Mouse (Mus musculus) hindbrain, embryonic 15.5 days (tissue): Measurements from ENCODE around the gene Zdhhc5. TPM values are rescaled to one million over a fixed set of nuclear protein-coding genes. Genes with fewer than 3 reads are reported as not detected.
A peak's percentile ranks its signal among the peaks of the same experiment; 100 is the strongest.

ENCODE experiments used
- ATAC-seq: fragments of 200-750 bp; cut with Nextera tagmentation; 2 replicates; pipeline ENCODE4 v1.8.0; 2017; ENCODE audit warnings: low read depth, moderate number of reproducible peaks, moderate TSS enrichment; ENCODE audit not compliant: low FRiP score
- H3K27ac ChIP-seq: fragments of 300-500 bp; sonication (generic); replicated peaks from 2 replicates; pipeline ENCODE4 v1.5.1; 2015; ENCODE audit warnings: mild to moderate bottlenecking, inconsistent platforms
- H3K27me3 ChIP-seq: fragments of 300-500 bp; sonication (generic); 2 replicates; pipeline ENCODE4 v1.6.1; 2015; ENCODE audit warnings: control low read depth, inconsistent platforms
- H3K36me3 ChIP-seq: fragments of 300-500 bp; sonication (generic); 2 replicates; pipeline ENCODE4 v1.6.1; 2015; ENCODE audit warnings: control low read depth, inconsistent platforms
- H3K4me1 ChIP-seq: fragments of 300-500 bp; sonication (generic); replicated peaks from 2 replicates; pipeline ENCODE4 v1.6.1; 2015; ENCODE audit warnings: control low read depth, inconsistent platforms
- H3K4me2 ChIP-seq: fragments of 300-500 bp; sonication (generic); 2 replicates; pipeline ENCODE4 v1.6.1; 2015; ENCODE audit warnings: moderate library complexity, mild to moderate bottlenecking, inconsistent platforms
- H3K4me3 ChIP-seq: fragments of 300-500 bp; sonication (generic); 2 replicates; pipeline ENCODE4 v1.5.1; 2015; ENCODE audit warnings: mild to moderate bottlenecking, inconsistent platforms
- H3K9ac ChIP-seq: fragments of 300-500 bp; sonication (generic); 2 replicates; pipeline ENCODE4 v1.6.1; 2015; ENCODE audit warnings: inconsistent platforms
- H3K9me3 ChIP-seq: fragments of 300-500 bp; sonication (generic); 2 replicates; pipeline ENCODE4 v1.6.1; 2016; ENCODE audit warnings: control low read depth, inconsistent platforms
- WGBS: fragments of 180-500 bp; shearing (Covaris S2); methylation state at CpG from one replicate; pipeline ENCODE4 v1.1.7; 2015; 5-methylcytosine and 5-hydroxymethylcytosine counted together
- polyA plus RNA-seq: library from polyadenylated mRNA; unstranded; fragments of >200 nt; fragmentation: Nextera tagmentation; extraction: Ambion mirVana; gene quantifications from 2 replicates; pipeline ENCODE4 v1.2.1, GENCODE M21; 2015

Zdhhc5 gene
- polyA plus RNA-seq: 18.3 and 19.0 TPM in 2 replicates

GRCm38 (mm10) chr2:84714811-84715561 lies at the start of gene Zdhhc5:
Gene Zdhhc5 (minus strand): TSS chr2:84715180.
- Histone ChIP-seq H3K27ac (peak within 1 kb of the TSS; percentile 94), H3K36me3 (peaks cover 10% of the 10 kb centered on the region), H3K9ac (peak within 1 kb of the TSS; percentile 97), H3K4me1 (peaks cover 27% of the 10 kb centered on the region), H3K4me3 (peak within 1 kb of the TSS; percentile 93), H3K27me3 (no peaks in the 10 kb centered on the region), H3K4me2 (peak within 1 kb of the TSS; percentile 96), H3K9me3 (no peaks in the 10 kb centered on the region)
- WGBS: under 1% methylated on average over 100 of the region's 107 CpGs
- ATAC-seq: peak; percentile 96

- ATAC-seq: no peak
Measured at GRCm38 (mm10) chr2:84762818-84763217, 47.8 kb upstream of the Zdhhc5 start.

GRCm38 (mm10) chr2:84762295-84762694 lies 47.3 kb upstream of the Zdhhc5 start:
- H3K36me3 ChIP-seq: no peaks in the 10 kb centered on the region
- no peaks in the 10 kb centered on the region for H3K27me3 ChIP-seq
- no peaks in the 10 kb centered on the region for H3K4me1 ChIP-seq
- H3K9ac ChIP-seq: no peak overlapping the region
- WGBS: 45% methylated on average over 4 of the region's 4 CpGs
- H3K9me3 ChIP-seq: no peaks in the 10 kb centered on the region
- no peak overlapping the region for H3K4me3 ChIP-seq
- ATAC-seq: no peak
- no peak overlapping the region for H3K27ac ChIP-seq
- no peak overlapping the region for H3K4me2 ChIP-seq

More at GRCm38 (mm10) chr2:84762818-84763217, 47.8 kb upstream of the Zdhhc5 start:
- Histone ChIP-seq H3K9ac (no peak overlapping the region), H3K27ac (no peak overlapping the region), H3K9me3 (no peaks in the 10 kb centered on the region), H3K4me1 (no peaks in the 10 kb centered on the region), H3K36me3 (no peaks in the 10 kb centered on the region), H3K27me3 (no peaks in the 10 kb centered on the region), H3K4me2 (no peak overlapping the region), H3K4me3 (no peak overlapping the region)
- WGBS: 89% methylated on average over 1 of the region's 1 CpGs

GRCm38 (mm10) chr2:84761840-84762239 lies 46.9 kb upstream of the Zdhhc5 start:
- no peak overlapping the region for H3K9ac ChIP-seq
- no peaks in the 10 kb centered on the region for H3K36me3 ChIP-seq
- no peaks in the 10 kb centered on the region for H3K4me1 ChIP-seq
- H3K27ac ChIP-seq: no peak overlapping the region
- no peak for ATAC-seq
- H3K9me3 ChIP-seq: no peaks in the 10 kb centered on the region
- H3K4me2 ChIP-seq: no peak overlapping the region
- 93% methylated on average over 1 of the region's 1 CpGs for WGBS
- H3K4me3 ChIP-seq: no peak overlapping the region
- no peaks in the 10 kb centered on the region for H3K27me3 ChIP-seq

GRCm38 (mm10) chr2:84761309-84761708 lies 46.3 kb upstream of the Zdhhc5 start:
- H3K36me3 ChIP-seq: no peaks in the 10 kb centered on the region
- H3K27me3 ChIP-seq: no peaks in the 10 kb centered on the region
- H3K9ac ChIP-seq: no peak overlapping the region
- 91% methylated on average over 3 of the region's 3 CpGs for WGBS
- no peak overlapping the region for H3K4me2 ChIP-seq
- no peak overlapping the region for H3K4me3 ChIP-seq
- no peaks in the 10 kb centered on the region for H3K9me3 ChIP-seq
- no peaks in the 10 kb centered on the region for H3K4me1 ChIP-seq
- H3K27ac ChIP-seq: no peak overlapping the region
- no peak for ATAC-seq

GRCm38 (mm10) chr2:84760777-84761176 lies 45.8 kb upstream of the Zdhhc5 start:
- Histone ChIP-seq H3K36me3 (no peaks in the 10 kb centered on the region), H3K27me3 (no peaks in the 10 kb centered on the region), H3K9me3 (no peaks in the 10 kb centered on the region), H3K4me2 (no peak overlapping the region), H3K27ac (no peak overlapping the region), H3K9ac (no peak overlapping the region), H3K4me1 (no peaks in the 10 kb centered on the region), H3K4me3 (no peak overlapping the region)
- 73% methylated on average over 8 of the region's 8 CpGs for WGBS
- ATAC-seq: no peak

GRCm38 (mm10) chr2:84758542-84759127 lies 43.7 kb upstream of the Zdhhc5 start:
- no peaks in the 10 kb centered on the region for H3K4me1 ChIP-seq
- H3K4me2 ChIP-seq: no peak overlapping the region
- H3K27me3 ChIP-seq: no peaks in the 10 kb centered on the region
- 2% methylated on average over 2 of the region's 2 CpGs for WGBS
- no peak overlapping the region for H3K9ac ChIP-seq
- no peak overlapping the region for H3K27ac ChIP-seq
- H3K4me3 ChIP-seq: no peak overlapping the region
- H3K9me3 ChIP-seq: no peaks in the 10 kb centered on the region
- H3K36me3 ChIP-seq: no peaks in the 10 kb centered on the region
- no peak for ATAC-seq

GRCm38 (mm10) chr2:84757026-84757682 lies 42.2 kb upstream of the Zdhhc5 start:
- H3K4me2 ChIP-seq: no peak overlapping the region
- H3K9me3 ChIP-seq: no peaks in the 10 kb centered on the region
- H3K27ac ChIP-seq: no peak overlapping the region
- H3K9ac ChIP-seq: no peak overlapping the region
- H3K4me1 ChIP-seq: no peaks in the 10 kb centered on the region
- no peaks in the 10 kb centered on the region for H3K27me3 ChIP-seq
- H3K36me3 ChIP-seq: no peaks in the 10 kb centered on the region
- ATAC-seq: no peak
- 61% methylated on average over 7 of the region's 7 CpGs for WGBS
- H3K4me3 ChIP-seq: no peak overlapping the region

GRCm38 (mm10) chr2:84756245-84756644 lies 41.3 kb upstream of the Zdhhc5 start:
- no peaks in the 10 kb centered on the region for H3K4me1 ChIP-seq
- no peaks in the 10 kb centered on the region for H3K27me3 ChIP-seq
- WGBS: 84% methylated on average over 5 of the region's 5 CpGs
- H3K27ac ChIP-seq: no peak overlapping the region
- H3K36me3 ChIP-seq: no peaks in the 10 kb centered on the region
- H3K4me2 ChIP-seq: no peak overlapping the region
- ATAC-seq: no peak
- no peak overlapping the region for H3K9ac ChIP-seq
- no peak overlapping the region for H3K4me3 ChIP-seq
- H3K9me3 ChIP-seq: no peaks in the 10 kb centered on the region

GRCm38 (mm10) chr2:84750115-84750514 lies 35.1 kb upstream of the Zdhhc5 start:
- no peaks in the 10 kb centered on the region for H3K27me3 ChIP-seq
- H3K9ac ChIP-seq: no peak overlapping the region
- ATAC-seq: no peak
- H3K36me3 ChIP-seq: no peaks in the 10 kb centered on the region
- no peaks in the 10 kb centered on the region for H3K4me1 ChIP-seq
- H3K9me3 ChIP-seq: no peaks in the 10 kb centered on the region
- H3K27ac ChIP-seq: no peak overlapping the region
- 58% methylated on average over 6 of the region's 6 CpGs for WGBS
- no peak overlapping the region for H3K4me3 ChIP-seq
- no peak overlapping the region for H3K4me2 ChIP-seq

GRCm38 (mm10) chr2:84744126-84744525 lies 29.1 kb upstream of the Zdhhc5 start:
- Histone ChIP-seq H3K27me3 (no peaks in the 10 kb centered on the region), H3K4me2 (peak overlapping the region; percentile 83), H3K27ac (peak overlapping the region; percentile 97), H3K4me3 (peak overlapping the region; percentile 67), H3K4me1 (peaks cover 40% of the 10 kb centered on the region), H3K9me3 (no peaks in the 10 kb centered on the region), H3K9ac (peak overlapping the region; percentile 33), H3K36me3 (no peaks in the 10 kb centered on the region)
- ATAC-seq: peak; percentile 4; the same call in 1 of the 2 replicates
- WGBS: 2% methylated on average over 10 of the region's 10 CpGs

GRCm38 (mm10) chr2:84743561-84743960 lies 28.6 kb upstream of the Zdhhc5 start, which contains the start of gene Gm19426:
Gene Gm19426 (minus strand): TSS chr2:84743655.
- Histone ChIP-seq H3K9me3 (no peaks in the 10 kb centered on the region), H3K27ac (peak within 1 kb of the TSS; percentile 97), H3K27me3 (no peaks in the 10 kb centered on the region), H3K4me3 (peak within 1 kb of the TSS; percentile 67), H3K4me2 (peak within 1 kb of the TSS; percentile 83), H3K4me1 (peaks cover 45% of the 10 kb centered on the region), H3K9ac (peak within 1 kb of the TSS; percentile 77), H3K36me3 (no peaks in the 10 kb centered on the region)
- under 1% methylated on average over 24 of the region's 25 CpGs for WGBS
- ATAC-seq: peak; percentile 93
